Mouse (Mus musculus): ENCODE measurements around the gene Mrtfb. TPM values are rescaled to one million over a fixed set of nuclear protein-coding genes. Genes with fewer than 3 reads are reported as not detected.
"Not testable (repeated sequence)": the region's sequence is repeated elsewhere in the genome, so short reads cannot be mapped to it uniquely, and the experiment has no call there.

The Mrtfb gene
- polyA plus RNA-seq, 1 experiment = 67.5 TPM

DNA sequence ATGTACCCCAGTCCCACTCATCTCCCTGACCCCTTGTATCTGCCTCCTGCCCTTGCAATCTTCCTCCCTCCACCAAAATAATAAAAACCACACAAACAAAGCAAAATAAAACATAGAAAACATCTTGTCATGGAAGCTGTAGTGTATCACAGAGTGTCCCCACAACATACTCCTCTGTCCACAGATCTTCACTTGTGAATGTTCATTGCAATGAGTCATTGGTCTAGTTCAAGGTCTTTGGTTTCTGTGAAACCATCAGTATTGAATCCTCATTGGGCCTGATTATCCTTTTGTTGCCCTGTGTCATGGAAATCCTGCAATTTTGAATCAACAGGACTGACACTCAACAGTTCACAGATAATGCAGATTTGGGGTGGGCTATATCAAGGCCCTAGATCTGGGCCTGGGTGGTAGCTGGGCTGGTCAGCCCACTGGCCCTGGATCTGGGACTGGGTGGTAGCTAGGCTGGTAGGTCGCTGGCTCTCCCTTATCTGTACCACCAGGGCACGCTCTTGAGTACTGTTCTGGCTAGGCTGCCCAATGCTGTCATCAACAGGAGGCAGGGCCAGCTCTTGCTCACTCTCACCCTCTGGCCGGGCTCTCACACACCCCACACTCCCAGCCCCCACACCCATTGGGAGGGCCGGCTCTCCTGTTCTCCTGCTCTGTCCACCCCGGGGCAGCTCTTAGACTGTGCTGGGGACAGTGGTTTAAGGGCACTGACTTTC lies 80.4 kb downstream of the Mrtfb start:
- no peak overlapping the region for H3K27ac ChIP-seq (ENCODE audit: insufficient read depth, low read length)
- no peak overlapping the region for H3K4me3 ChIP-seq (ENCODE audit: insufficient read depth, low read length)
- TF ChIP-seq POLR2A (IDR thresholded peaks at IDR 0.05; ENCODE audit: extremely low read depth, insufficient read depth, low read length) = no peak
- no peak for TF ChIP-seq CTCF (IDR thresholded peaks at IDR 0.05; ENCODE audit: extremely low read depth, insufficient read depth, low read length)
- H3K4me1 ChIP-seq (ENCODE audit: control insufficient read depth, insufficient read depth, low read length) = peaks cover 10% of the 10 kb centered on the region

DNA sequence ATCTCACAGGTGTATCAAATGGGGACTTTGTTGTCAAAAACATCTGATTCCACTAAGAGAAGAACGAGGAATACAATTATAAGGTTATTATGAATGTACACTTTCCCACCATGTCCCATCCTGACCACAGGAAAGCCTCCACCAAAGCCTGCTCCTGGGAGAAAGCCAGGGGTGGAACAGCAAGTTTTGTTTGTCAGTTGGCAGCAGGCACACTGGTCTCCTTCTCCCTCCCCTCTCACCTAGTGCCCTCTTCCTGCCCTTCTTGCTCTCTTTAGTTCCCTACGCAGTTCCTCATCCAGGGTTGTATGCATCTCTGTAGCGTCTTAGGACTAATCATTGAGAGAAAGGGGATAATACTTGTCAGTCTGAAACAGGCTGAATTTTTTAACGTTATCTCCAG lies 81.8 kb downstream of the Mrtfb start:
- Histone ChIP-seq H3K4me1 (ENCODE audit: control insufficient read depth, insufficient read depth, low read length) (peaks cover 7% of the 10 kb centered on the region), H3K4me3 (ENCODE audit: insufficient read depth, low read length) (no peak overlapping the region), H3K27ac (ENCODE audit: insufficient read depth, low read length) (no peak overlapping the region)
- TF ChIP-seq CTCF (IDR thresholded peaks at IDR 0.05; ENCODE audit: extremely low read depth, insufficient read depth, low read length) = no peak
- TF ChIP-seq POLR2A (IDR thresholded peaks at IDR 0.05; ENCODE audit: extremely low read depth, insufficient read depth, low read length) = no peak

DNA sequence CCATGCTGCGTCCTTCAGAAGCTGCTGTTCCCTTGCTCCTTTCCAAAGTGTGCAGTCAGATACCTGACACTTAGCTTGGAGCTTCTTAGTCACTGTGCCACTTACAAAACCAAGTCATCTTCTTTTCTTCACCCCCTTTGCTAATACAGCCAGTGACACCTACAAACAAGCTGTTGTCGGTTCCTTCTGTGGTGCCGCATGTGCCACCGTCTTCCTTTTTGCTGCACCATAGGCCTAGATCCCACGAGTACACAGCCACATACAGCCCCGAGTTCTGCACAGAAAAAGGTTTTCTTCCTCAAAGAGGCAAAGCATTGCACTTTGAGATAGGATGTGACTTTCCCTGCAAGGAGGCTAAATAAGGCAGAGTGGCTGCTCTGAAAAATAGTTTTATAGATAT lies 83.2 kb downstream of the Mrtfb start:
- no peak overlapping the region for H3K4me3 ChIP-seq (ENCODE audit: insufficient read depth, low read length)
- H3K4me1 ChIP-seq (ENCODE audit: control insufficient read depth, insufficient read depth, low read length) = peaks cover 7% of the 10 kb centered on the region
- no peak overlapping the region for H3K27ac ChIP-seq (ENCODE audit: insufficient read depth, low read length)
- no peak for TF ChIP-seq POLR2A (IDR thresholded peaks at IDR 0.05; ENCODE audit: extremely low read depth, insufficient read depth, low read length)
- no peak for TF ChIP-seq CTCF (IDR thresholded peaks at IDR 0.05; ENCODE audit: extremely low read depth, insufficient read depth, low read length)

DNA sequence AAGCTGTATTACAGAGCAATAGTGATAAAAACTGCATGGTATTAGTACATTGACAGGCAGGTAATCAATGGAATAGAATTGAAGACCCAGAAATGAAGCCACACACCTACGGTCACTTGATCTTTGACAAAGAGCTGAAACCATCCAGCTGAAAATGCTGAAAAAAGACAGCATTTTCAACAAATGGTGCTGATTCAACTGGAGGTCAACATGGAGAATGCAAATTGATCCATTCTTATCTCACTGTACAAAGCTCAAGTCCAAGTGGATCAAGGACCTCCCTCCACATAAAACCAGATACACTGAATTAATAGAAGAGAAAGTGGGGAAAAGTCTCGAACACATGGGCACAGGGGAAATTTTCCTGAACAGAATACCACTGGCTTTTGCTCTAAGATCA lies 89.5 kb downstream of the Mrtfb start:
- not testable (repeated sequence) for H3K27ac ChIP-seq (ENCODE audit: insufficient read depth, low read length); H3K4me1 ChIP-seq (ENCODE audit: control insufficient read depth, insufficient read depth, low read length); H3K4me3 ChIP-seq (ENCODE audit: insufficient read depth, low read length)

DNA sequence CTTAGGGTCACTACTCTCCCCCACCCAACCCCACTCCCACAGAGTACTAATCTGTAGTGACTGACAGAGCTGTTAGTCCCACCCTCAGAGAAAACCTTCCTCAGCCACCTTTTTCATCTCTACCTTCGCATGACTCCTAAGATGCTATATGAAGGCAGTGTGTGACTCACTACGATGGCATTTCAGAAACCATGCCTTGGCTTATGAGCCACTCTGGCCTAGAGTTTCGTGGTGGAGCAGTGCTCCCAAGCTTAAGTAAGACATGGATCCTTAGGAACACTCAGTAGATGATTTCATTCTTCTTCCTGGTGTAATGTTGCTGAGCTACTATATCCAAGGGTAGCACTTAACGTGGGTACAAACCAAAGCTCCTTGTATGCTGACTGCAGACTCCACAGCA lies 94.4 kb downstream of the Mrtfb start:
- Histone ChIP-seq H3K4me1 (ENCODE audit: control insufficient read depth, insufficient read depth, low read length) (no peaks in the 10 kb centered on the region), H3K27ac (ENCODE audit: insufficient read depth, low read length) (no peak overlapping the region), H3K4me3 (ENCODE audit: insufficient read depth, low read length) (no peak overlapping the region)
- no peak for TF ChIP-seq CTCF (IDR thresholded peaks at IDR 0.05; ENCODE audit: extremely low read depth, insufficient read depth, low read length)
- TF ChIP-seq POLR2A (IDR thresholded peaks at IDR 0.05; ENCODE audit: extremely low read depth, insufficient read depth, low read length) = no peak

DNA sequence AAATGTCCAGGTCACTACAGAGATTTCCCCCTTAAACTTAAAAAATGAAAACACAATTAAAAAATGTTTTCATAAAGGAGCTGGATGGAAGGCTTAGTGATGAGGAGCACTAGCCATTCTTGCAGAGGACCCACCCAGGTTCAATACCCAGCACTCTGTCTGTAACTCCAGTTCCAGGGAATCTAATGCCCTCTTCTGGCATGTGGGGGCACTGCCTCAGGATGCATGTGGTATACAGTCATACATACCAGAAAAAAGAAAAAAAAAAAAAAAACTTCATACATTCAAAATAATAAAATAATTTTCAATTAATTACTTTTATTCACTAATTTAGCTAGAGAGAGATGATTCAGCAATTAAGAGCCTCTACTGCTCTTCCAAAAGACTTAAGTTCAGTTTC lies 95.0 kb downstream of the Mrtfb start:
- no peak overlapping the region for H3K27ac ChIP-seq (ENCODE audit: insufficient read depth, low read length)
- TF ChIP-seq CTCF (IDR thresholded peaks at IDR 0.05; ENCODE audit: extremely low read depth, insufficient read depth, low read length) = 0 out of 2 replicates have a peak, but pooled peaks have one; percentile 26
- no peak for TF ChIP-seq POLR2A (IDR thresholded peaks at IDR 0.05; ENCODE audit: extremely low read depth, insufficient read depth, low read length)
- no peak overlapping the region for H3K4me3 ChIP-seq (ENCODE audit: insufficient read depth, low read length)
- H3K4me1 ChIP-seq (ENCODE audit: control insufficient read depth, insufficient read depth, low read length) = no peaks in the 10 kb centered on the region

DNA sequence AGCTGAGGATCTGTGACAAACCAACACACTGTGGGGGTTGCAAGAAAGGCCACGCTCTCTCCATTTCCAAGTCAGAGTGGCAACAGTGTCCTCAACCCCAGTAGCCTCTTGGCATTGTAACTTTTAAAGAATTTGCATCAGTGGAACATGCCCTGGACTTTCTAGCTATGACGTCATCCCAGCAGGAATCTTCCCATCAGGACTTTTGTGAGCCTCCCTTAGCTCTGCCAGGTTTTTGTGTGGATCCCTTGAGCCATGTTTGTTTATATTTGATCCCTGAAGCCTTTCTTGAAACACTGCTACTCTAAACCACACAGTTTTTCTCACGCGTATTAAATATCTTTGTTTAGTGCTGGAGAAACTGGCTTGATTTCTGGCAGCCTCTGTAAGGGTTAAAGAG lies 97.6 kb downstream of the Mrtfb start:
- Histone ChIP-seq H3K4me3 (ENCODE audit: insufficient read depth, low read length) (no peak overlapping the region), H3K4me1 (ENCODE audit: control insufficient read depth, insufficient read depth, low read length) (peaks cover 2% of the 10 kb centered on the region; the same call in 1 of the 2 replicates), H3K27ac (ENCODE audit: insufficient read depth, low read length) (no peak overlapping the region)
- no peak for TF ChIP-seq CTCF (IDR thresholded peaks at IDR 0.05; ENCODE audit: extremely low read depth, insufficient read depth, low read length)
- TF ChIP-seq POLR2A (IDR thresholded peaks at IDR 0.05; ENCODE audit: extremely low read depth, insufficient read depth, low read length) = no peak

DNA sequence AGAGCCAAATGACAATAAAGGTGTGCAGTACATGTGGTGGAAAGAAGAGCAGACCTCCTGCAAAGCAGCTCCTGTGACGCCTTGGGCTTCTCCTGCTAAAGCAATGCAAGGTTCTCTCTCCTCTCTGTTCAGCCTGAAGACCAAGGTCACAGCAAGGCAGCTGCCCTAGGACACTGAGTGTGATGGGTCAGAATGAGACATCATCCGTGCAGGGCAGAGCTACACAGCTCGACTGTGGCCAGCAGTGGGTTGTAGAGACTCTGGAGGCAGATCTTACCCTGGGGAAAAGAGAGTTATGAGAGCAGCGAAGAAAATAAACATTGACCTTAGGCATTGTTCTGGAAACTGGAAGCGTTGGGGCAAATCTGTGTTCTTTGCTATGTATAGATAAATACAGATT lies 98.2 kb downstream of the Mrtfb start:
- H3K27ac ChIP-seq (ENCODE audit: insufficient read depth, low read length) = no peak overlapping the region
- TF ChIP-seq POLR2A (IDR thresholded peaks at IDR 0.05; ENCODE audit: extremely low read depth, insufficient read depth, low read length) (no peak), CTCF (IDR thresholded peaks at IDR 0.05; ENCODE audit: extremely low read depth, insufficient read depth, low read length) (no peak)

DNA sequence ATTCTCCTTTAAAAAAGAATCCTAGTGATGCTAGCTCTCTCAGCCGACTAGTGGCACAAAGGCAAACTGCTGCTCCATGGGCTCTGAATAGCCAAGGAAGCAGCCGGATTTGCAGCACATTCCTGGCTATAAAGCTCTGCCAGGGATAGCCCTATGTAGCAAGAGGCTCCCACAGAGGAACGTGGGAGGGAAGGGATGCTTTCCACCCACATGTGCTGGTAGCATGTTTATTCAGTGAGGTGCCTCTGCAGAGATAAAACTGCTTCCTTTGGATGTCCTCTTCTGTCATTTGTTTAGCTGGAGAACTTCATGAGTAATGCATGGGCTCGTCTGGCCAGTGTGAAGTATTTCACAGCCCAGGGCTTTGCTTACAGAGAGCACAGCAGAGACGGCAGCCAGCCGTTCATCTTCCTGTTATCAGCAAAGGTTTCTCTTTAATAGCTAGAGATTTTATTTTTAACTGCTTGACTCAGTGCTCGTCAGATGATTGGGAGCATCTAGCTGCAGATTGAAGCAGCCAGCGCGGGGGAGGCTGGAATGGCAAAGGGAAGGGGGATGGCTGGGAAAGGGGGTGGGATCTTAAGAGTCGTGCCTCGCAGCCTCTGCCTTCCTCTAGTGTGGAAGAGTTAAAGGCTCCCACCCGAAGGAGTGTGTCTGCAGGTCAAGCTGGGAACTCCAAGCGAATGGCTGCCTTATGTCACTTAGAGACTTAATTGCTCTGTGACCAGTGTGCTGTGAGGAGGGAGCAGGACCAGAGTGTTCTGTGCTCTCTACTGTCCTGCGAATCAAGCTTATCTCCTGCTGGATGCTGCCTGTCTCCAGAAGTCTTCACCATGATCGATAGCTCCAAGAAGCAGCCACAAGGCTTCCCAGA lies 101.8 kb downstream of the Mrtfb start:
- H3K4me3 ChIP-seq (ENCODE audit: insufficient read depth, low read length) = peak overlapping the region; percentile 70
- peaks cover 3% of the 10 kb centered on the region; the same call in 1 of the 2 replicates for H3K4me1 ChIP-seq (ENCODE audit: control insufficient read depth, insufficient read depth, low read length)
- H3K27ac ChIP-seq (ENCODE audit: insufficient read depth, low read length) = peak overlapping the region; percentile 96
- peak; percentile 73 for TF ChIP-seq CTCF (IDR thresholded peaks at IDR 0.05; ENCODE audit: extremely low read depth, insufficient read depth, low read length)
- peak; percentile 87 for TF ChIP-seq POLR2A (IDR thresholded peaks at IDR 0.05; ENCODE audit: extremely low read depth, insufficient read depth, low read length)

More for the DNA sequence above, 98.2 kb downstream of the Mrtfb start:
- H3K4me3 ChIP-seq (ENCODE audit: insufficient read depth, low read length) = no peak overlapping the region
- peaks cover 2% of the 10 kb centered on the region; the same call in 1 of the 2 replicates for H3K4me1 ChIP-seq (ENCODE audit: control insufficient read depth, insufficient read depth, low read length)

DNA sequence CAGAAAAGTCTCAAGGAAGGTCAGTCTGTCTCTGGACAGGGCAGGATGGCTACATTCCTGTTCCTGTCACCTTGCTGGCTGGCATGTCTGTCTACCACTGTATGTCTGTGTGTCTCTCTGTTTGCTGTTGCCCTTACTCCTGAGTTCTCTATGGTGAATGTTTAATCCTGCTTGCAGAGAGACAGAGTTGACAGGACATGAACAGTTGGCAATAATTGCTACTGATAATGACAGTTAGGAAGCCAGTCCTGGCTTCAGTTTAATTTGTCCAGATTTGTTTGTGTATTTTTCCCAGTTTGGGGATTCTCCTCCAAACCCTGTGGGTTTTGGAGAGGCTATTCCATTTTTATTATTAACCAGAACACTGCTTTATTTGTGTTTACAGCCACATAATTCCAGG lies 102.5 kb downstream of the Mrtfb start:
- H3K4me3 ChIP-seq (ENCODE audit: insufficient read depth, low read length) = peak overlapping the region; percentile 70
- H3K4me1 ChIP-seq (ENCODE audit: control insufficient read depth, insufficient read depth, low read length) = peaks cover 3% of the 10 kb centered on the region; the same call in 1 of the 2 replicates
- TF ChIP-seq POLR2A (IDR thresholded peaks at IDR 0.05; ENCODE audit: extremely low read depth, insufficient read depth, low read length) = no peak
- no peak for TF ChIP-seq CTCF (IDR thresholded peaks at IDR 0.05; ENCODE audit: extremely low read depth, insufficient read depth, low read length)
- peak overlapping the region; percentile 96 for H3K27ac ChIP-seq (ENCODE audit: insufficient read depth, low read length)

All from cortical plate, adult 2 months (tissue).